Mouse (Mus musculus) lung, embryonic 15.5 days (tissue): ENCODE measurements around the gene Krt42. TPM values are rescaled to one million over a fixed set of nuclear protein-coding genes. Genes with fewer than 3 reads are reported as not detected.
"Not testable (repeated sequence)": the region's sequence is repeated elsewhere in the genome, so short reads cannot be mapped to it uniquely, and the experiment has no call there.

ENCODE experiments used
- ATAC-seq: fragments of 200-750 bp; cut with Nextera tagmentation; 2 replicates; pipeline ENCODE4 v1.8.0; 2017; ENCODE audit warnings: moderate number of reproducible peaks, borderline replicate concordance; ENCODE audit not compliant: low FRiP score, low TSS enrichment; ENCODE audit errors: extremely low read depth
- H3K27ac ChIP-seq: fragments of 300-500 bp; sonication (generic); 2 replicates; pipeline ENCODE4 v1.5.1; 2015; ENCODE audit warnings: moderate library complexity, mild to moderate bottlenecking, inconsistent platforms
- H3K27me3 ChIP-seq: fragments of 300-500 bp; sonication (generic); 2 replicates; pipeline ENCODE4 v1.6.1; 2015; ENCODE audit warnings: inconsistent platforms
- H3K36me3 ChIP-seq: fragments of 300-500 bp; sonication (generic); 2 replicates; pipeline ENCODE4 v1.6.1; 2015; ENCODE audit warnings: inconsistent platforms
- H3K4me1 ChIP-seq: fragments of 300-500 bp; sonication (generic); 2 replicates; pipeline ENCODE4 v1.6.1; 2015; ENCODE audit warnings: inconsistent platforms
- H3K4me2 ChIP-seq: fragments of 300-500 bp; sonication (generic); 2 replicates; pipeline ENCODE4 v1.6.1; 2015; ENCODE audit warnings: inconsistent platforms, mild to moderate bottlenecking, moderate library complexity
- H3K4me3 ChIP-seq: fragments of 300-500 bp; sonication (generic); 2 replicates; pipeline ENCODE4 v1.5.1; 2015; ENCODE audit warnings: mild to moderate bottlenecking, inconsistent platforms
- H3K9ac ChIP-seq: fragments of 300-500 bp; sonication (generic); 2 replicates; pipeline ENCODE4 v1.6.1; 2015; ENCODE audit warnings: inconsistent platforms
- H3K9me3 ChIP-seq: fragments of 300-500 bp; sonication (generic); 2 replicates; pipeline ENCODE4 v1.6.1; 2016; ENCODE audit warnings: inconsistent platforms
- WGBS: fragments of 180-500 bp; shearing (Covaris S2); methylation state at CpG from one replicate; pipeline ENCODE4 v1.1.7; 2015; 5-methylcytosine and 5-hydroxymethylcytosine counted together
- polyA plus RNA-seq: library from polyadenylated mRNA; unstranded; fragments of >200 nt; fragmentation: Nextera tagmentation; extraction: Ambion mirVana; gene quantifications from 2 replicates; pipeline ENCODE4 v1.2.1, GENCODE M21; 2015

The Krt42 gene
- not detected in 2 replicates for polyA plus RNA-seq

DNA sequence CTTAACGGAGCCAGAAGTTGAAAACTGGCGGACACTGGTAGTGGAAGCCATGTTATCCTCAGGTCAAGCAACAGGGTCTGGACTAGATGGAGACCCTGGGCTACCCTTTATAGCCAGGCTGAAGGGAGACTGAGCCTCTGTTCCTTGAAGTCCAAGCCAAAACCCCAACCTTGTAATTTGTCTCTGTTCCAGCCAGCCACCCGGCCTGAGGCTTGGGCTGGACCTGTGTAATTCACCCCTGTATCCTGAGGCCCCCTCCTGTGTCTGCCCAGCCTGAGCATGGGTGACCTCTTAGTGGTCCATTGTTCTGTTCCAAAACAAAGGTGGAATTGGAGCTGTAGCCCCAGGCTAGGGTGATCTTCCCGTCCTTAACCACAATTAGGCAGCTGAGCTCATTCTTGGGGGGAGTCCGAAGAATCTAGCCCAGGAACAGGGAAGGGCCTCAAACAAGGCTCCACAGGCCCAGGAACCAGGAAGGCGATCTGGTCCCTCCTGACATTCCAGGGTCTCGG lies at the start of gene Krt42:
TSS of gene Krt42 (minus strand) at position 51 of the 512 bp plus-strand sequence.
- Histone ChIP-seq H3K4me1 (no peaks in the 10 kb centered on the region), H3K9me3 (no peaks in the 10 kb centered on the region), H3K27ac (no peak within 1 kb of the TSS), H3K9ac (no peak within 1 kb of the TSS), H3K27me3 (no peaks in the 10 kb centered on the region), H3K4me3 (no peak within 1 kb of the TSS), H3K4me2 (no peak within 1 kb of the TSS), H3K36me3 (no peaks in the 10 kb centered on the region)
- 88% methylated on average over 7 of the region's 7 CpGs for WGBS
- ATAC-seq, result no peak

DNA sequence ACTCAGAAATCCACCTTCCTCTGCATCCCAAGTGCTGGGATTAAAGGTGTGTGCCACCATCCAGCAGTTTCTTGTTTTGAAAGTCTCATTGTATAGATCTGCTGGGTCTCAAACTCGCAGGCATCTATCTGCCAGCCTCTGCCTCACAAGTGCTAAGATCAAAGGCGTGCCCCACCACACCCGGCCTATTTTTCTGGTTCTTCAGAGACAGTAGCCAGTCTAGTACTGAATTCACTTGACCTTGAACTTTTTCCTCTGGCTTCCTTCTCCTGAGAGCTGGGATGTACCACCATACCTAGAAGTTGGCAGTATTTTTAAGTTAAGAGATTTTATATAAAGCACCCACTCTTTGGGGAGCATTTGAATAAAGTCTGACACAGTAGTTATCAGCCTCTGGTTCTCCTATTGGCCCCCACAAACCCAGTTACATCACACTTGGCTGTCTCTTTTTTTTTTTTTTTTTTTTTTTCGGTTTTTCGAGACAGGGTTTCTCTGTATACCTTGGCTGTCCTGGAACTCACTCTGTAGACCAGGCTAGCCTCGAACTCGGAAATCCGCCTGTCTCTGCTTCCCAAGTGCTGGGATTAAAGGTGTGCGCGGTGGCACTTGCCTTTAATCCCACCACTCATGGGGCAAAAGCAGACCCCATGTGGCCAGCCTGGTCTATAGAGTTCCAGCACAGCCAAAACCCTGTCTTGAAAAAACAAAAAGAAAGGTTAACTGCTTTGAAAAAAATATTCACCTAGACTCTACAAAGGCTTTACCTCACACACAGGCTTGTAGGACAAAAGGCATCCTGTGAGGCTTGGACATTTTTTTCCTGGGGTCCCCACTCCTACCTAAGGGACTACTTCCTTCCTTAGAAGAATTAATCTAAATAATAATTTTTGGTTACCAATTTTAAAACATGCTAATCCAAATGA lies 49.1 kb upstream of the Krt42 start:
- no peaks in the 10 kb centered on the region for H3K27me3 ChIP-seq
- H3K4me2 ChIP-seq, result peak overlapping the region; percentile 76
- peak overlapping the region; percentile 84 for H3K4me3 ChIP-seq
- no peaks in the 10 kb centered on the region for H3K9me3 ChIP-seq
- ATAC-seq, result no peak
- peak overlapping the region; percentile 64; the same call in 1 of the 2 replicates for H3K27ac ChIP-seq
- H3K9ac ChIP-seq, result 0 out of 2 replicates have a peak overlapping the region, but pooled peaks have one; percentile 43
- 75% methylated on average over 10 of the region's 10 CpGs for WGBS
- peaks cover 4% of the 10 kb centered on the region; the same call in 1 of the 2 replicates for H3K4me1 ChIP-seq
- peaks cover 19% of the 10 kb centered on the region for H3K36me3 ChIP-seq

DNA sequence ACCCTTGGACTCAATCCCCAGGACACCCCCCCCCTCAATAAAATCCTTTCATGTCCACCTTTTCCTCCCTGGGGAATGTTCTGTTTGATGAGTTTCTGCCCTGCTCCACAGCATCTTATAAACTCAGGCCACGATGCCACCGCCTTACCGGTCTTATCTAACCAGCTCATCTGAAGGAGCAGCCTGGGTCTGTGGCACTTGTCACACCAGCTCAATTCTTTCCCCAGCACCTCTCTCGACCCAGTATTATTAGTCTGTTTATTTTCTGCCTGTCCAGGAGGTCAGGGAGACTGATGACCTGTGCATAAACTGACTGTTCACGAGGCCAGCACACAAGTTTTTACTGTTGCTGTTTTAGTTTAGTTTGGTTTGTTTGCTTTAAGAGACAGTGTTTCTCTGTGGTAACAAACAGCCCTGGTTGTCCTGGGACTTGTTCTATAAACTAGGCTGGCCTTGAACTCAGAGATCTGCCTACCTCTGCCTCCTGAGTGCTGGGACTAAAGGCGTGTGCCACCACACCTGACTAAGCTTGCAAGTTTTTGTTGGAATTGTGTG lies 48.2 kb upstream of the Krt42 start:
- Histone ChIP-seq H3K9me3 (no peaks in the 10 kb centered on the region), H3K36me3 (peaks cover 19% of the 10 kb centered on the region), H3K4me2 (no peak overlapping the region), H3K4me1 (peaks cover 4% of the 10 kb centered on the region; the same call in 1 of the 2 replicates), H3K4me3 (no peak overlapping the region), H3K27me3 (no peaks in the 10 kb centered on the region), H3K9ac (no peak overlapping the region), H3K27ac (no peak overlapping the region)
- no peak for ATAC-seq
- WGBS, result 26% methylated on average over 6 of the region's 6 CpGs

DNA sequence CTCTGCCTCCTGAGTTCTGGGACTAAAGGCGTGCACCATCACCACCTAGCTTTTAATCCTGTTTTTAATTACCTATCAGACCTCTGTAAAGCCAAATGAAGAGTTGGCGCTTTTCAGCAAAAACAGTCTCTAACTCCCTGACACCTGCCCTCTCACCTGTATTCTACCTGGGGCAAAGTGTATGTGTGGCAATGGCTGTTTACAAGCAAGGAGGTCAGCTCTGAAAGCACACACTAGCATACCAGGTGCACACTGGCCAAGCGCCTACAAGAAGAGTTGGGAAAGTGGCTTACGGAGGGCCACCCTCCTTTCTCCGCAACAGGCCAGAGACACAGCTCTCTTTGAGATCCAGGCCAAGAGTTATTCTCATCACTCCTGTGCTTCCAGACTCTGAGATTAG lies 45.8 kb upstream of the Krt42 start:
- Histone ChIP-seq H3K27me3 (no peaks in the 10 kb centered on the region), H3K9me3 (no peaks in the 10 kb centered on the region), H3K27ac (no peak overlapping the region), H3K9ac (no peak overlapping the region), H3K4me3 (no peak overlapping the region), H3K4me1 (peaks cover 4% of the 10 kb centered on the region; the same call in 1 of the 2 replicates), H3K36me3 (no peaks in the 10 kb centered on the region), H3K4me2 (no peak overlapping the region)
- ATAC-seq, result no peak
- 89% methylated on average over 5 of the region's 5 CpGs for WGBS

DNA sequence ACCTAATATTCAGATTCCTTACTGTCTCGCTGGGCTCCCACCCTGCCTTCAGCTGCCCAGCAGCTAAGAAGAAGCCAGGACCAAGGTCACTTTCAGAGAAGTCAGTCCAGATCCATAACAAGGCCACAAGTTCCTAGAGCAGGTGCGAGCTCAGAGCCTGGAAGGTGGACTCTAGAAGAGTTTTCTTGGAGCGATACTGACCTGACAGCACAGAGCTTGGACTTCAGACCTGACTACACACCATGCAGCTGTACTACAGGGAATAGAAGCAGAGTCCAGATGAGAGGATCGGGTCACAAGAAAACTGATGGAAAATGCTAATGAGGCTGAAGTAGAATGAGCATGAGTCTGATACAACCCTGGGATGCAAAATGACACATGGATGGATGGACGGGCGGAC lies 43.8 kb upstream of the Krt42 start:
- H3K27ac ChIP-seq, result no peak overlapping the region
- no peak for ATAC-seq
- no peaks in the 10 kb centered on the region for H3K36me3 ChIP-seq
- no peak overlapping the region for H3K4me2 ChIP-seq
- H3K9ac ChIP-seq, result no peak overlapping the region
- H3K9me3 ChIP-seq, result no peaks in the 10 kb centered on the region
- H3K4me3 ChIP-seq, result no peak overlapping the region
- 0 out of 2 replicates have a peak, but pooled peaks cover 4% of the 10 kb centered on the region for H3K4me1 ChIP-seq
- H3K27me3 ChIP-seq, result no peaks in the 10 kb centered on the region
- 90% methylated on average over 6 of the region's 6 CpGs for WGBS

DNA sequence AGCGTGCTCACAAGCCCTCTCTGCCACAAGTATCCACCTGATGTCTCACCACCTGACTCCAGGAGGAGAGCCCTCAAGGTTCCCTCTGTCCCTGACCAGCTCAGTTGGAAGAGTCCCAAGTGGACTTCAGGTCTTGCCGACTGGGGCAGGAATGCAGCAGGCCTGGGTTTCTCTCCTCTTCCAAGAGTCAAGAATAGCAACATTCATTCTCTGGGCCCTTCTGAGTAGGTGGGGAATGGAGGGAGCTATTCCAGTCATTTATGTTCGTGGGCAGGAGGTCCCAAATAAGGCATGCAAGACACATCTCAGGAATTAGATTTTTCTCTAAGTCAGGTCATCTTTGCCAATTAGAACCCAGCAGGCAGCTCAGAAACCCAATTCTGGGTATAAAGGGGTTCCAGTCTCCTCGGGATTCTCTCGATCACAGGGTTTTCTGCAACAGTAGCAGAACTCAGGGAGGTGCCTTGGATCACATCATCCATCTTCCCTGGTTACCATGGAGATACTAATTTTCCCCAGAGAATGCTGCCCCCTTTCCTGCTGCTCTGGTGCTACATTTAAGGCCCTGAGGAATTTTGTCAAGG lies 42.5 kb upstream of the Krt42 start:
- H3K4me2 ChIP-seq, result no peak overlapping the region

DNA sequence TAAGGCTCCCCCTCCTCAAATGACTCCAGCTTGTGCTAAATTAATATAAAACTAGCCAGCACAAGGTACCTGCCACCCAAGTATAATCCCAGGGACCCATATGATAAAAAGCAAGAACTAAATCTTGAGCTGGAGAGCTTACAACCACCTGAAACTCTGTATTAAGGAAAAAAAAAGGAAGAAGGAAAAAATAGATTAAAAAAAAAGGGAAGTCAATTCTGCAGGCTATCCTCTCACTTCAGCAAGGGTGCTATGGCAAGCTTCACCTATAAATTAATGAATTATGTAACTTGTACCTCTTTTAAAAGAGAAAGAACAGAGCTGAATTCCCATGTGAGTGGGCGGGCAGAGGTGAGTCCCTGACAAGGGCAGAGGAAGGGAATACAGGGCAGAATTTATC lies 42.0 kb upstream of the Krt42 start:
- no peak for ATAC-seq
- H3K9ac ChIP-seq, result no peak overlapping the region
- H3K27ac ChIP-seq, result no peak overlapping the region

More for the DNA sequence above, 42.5 kb upstream of the Krt42 start:
- 21% methylated on average over 5 of the region's 5 CpGs for WGBS
- no peak overlapping the region for H3K4me3 ChIP-seq
- H3K9ac ChIP-seq, result no peak overlapping the region; the same call in 1 of the 2 replicates
- no peaks in the 10 kb centered on the region for H3K36me3 ChIP-seq
- H3K27me3 ChIP-seq, result no peaks in the 10 kb centered on the region
- H3K27ac ChIP-seq, result no peak overlapping the region
- ATAC-seq, result 0 out of 2 replicates have a peak, but pooled peaks have one; percentile 31
- H3K4me1 ChIP-seq, result 0 out of 2 replicates have a peak, but pooled peaks cover 4% of the 10 kb centered on the region
- no peaks in the 10 kb centered on the region for H3K9me3 ChIP-seq

DNA sequence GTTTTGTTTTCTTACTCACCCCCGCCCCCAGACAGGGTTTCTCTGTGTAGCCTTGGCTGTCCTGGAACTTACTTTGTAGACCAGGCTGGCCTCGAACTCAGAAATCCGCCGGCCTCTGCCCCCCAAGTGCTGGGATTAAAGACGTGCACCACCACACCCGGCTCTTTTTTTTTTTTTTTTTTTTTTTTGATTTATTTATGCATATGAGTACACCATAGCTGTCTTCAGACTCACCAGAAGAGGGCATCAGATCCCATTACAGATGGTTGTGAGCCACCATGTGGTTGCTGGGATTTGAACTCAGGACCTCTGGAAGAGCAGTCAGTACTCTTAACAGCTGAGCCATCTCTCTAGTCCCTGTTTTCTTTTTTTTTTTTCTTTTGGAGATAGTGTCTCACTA lies 39.0 kb upstream of the Krt42 start:
- not testable (repeated sequence) for H3K4me3 ChIP-seq, H3K4me1 ChIP-seq, ATAC-seq, H3K36me3 ChIP-seq, H3K9me3 ChIP-seq, H3K27me3 ChIP-seq, H3K9ac ChIP-seq, H3K27ac ChIP-seq, H3K4me2 ChIP-seq
- WGBS, result 87% methylated on average over 6 of the region's 6 CpGs

More for the DNA sequence above, 42.0 kb upstream of the Krt42 start:
- Histone ChIP-seq H3K27me3 (no peaks in the 10 kb centered on the region), H3K4me2 (no peak overlapping the region), H3K9me3 (no peaks in the 10 kb centered on the region), H3K36me3 (no peaks in the 10 kb centered on the region), H3K4me1 (0 out of 2 replicates have a peak, but pooled peaks cover 4% of the 10 kb centered on the region), H3K4me3 (no peak overlapping the region)
- 42% methylated on average over 1 of the region's 1 CpGs for WGBS

DNA sequence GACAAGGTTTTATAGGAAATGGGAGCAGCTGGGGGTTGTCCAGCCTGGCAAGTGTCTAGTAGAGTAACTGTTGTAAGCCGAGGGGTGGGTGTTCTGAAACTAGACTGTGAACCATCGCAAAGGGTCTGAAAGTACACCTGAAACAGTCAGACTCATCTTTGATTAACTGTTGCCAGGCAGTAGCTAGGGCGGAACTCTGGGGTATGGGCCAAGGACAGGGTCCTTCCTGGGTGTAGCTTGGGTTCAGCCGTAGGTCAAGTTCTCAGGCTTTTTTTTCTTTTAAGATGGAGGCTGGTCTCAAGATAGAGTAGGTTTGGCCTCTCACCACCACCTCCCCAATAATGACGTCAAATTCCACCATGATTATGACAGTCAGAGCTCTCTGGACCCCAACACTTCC lies 38.2 kb upstream of the Krt42 start:
- H3K36me3 ChIP-seq, result no peaks in the 10 kb centered on the region
- H3K4me3 ChIP-seq, result no peak overlapping the region
- no peak for ATAC-seq
- H3K27me3 ChIP-seq, result no peaks in the 10 kb centered on the region
- WGBS, result 79% methylated on average over 5 of the region's 5 CpGs
- no peak overlapping the region for H3K4me2 ChIP-seq
- 0 out of 2 replicates have a peak, but pooled peaks cover 4% of the 10 kb centered on the region for H3K4me1 ChIP-seq
- no peak overlapping the region for H3K27ac ChIP-seq
- no peaks in the 10 kb centered on the region for H3K9me3 ChIP-seq
- H3K9ac ChIP-seq, result no peak overlapping the region

DNA sequence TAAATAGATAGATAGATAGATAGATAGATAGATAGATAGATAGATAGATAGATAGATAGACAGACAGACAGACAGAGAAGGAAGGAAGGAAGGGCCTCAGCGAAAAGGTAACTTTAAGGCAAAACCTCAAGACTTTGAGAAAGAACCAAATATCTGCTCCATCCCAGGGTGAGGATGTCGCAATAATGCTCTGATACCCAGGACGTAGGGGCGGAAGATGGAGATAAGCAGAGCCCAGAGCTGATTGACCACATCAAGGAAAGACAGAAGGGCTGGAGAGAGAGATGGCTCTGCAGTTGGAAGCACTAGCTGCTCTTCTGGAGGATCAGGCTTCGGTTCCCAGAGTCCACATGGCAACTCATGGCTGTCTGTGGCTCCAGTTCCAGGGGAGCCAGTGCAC lies 31.6 kb upstream of the Krt42 start:
- Histone ChIP-seq H3K4me3 (no peak overlapping the region), H3K4me2 (no peak overlapping the region), H3K36me3 (no peaks in the 10 kb centered on the region), H3K27ac (no peak overlapping the region), H3K9ac (no peak overlapping the region), H3K27me3 (no peaks in the 10 kb centered on the region), H3K4me1 (no peaks in the 10 kb centered on the region), H3K9me3 (no peaks in the 10 kb centered on the region)
- ATAC-seq, result no peak
- WGBS, result 78% methylated on average over 5 of the region's 5 CpGs

DNA sequence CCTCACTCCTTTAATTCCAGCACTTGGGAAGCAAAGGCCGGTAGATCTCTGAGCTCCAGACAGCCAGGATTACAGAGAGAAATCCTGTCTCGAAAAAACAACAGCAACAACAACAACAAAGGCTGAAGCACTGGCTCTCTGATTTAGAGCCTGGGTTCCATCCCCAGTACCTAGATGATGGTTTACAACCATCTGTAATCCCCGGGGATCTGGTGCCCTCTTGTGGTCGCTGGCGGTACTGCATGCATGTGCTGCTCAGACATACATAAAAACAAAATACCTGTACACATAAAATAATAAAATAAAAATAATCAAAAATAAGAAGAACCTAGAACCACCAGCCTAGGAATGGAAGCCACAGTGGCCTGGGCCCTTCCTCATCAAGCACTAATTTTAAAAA lies 30.6 kb upstream of the Krt42 start:
- Histone ChIP-seq H3K27me3 (no peaks in the 10 kb centered on the region), H3K4me1 (no peaks in the 10 kb centered on the region), H3K9me3 (no peaks in the 10 kb centered on the region), H3K27ac (no peak overlapping the region), H3K4me3 (no peak overlapping the region), H3K36me3 (no peaks in the 10 kb centered on the region), H3K9ac (no peak overlapping the region), H3K4me2 (no peak overlapping the region)
- 10% methylated on average over 5 of the region's 5 CpGs for WGBS
- no peak for ATAC-seq
